Mouse (Mus musculus) kidney, postnatal 14 days (tissue): ENCODE data around the gene Fbxl13.
A peak's percentile ranks its signal among the peaks of the same experiment; 100 is the strongest.
"Not testable (repeated sequence)": the region's sequence is repeated elsewhere in the genome, so short reads cannot be mapped to it uniquely, and the experiment has no call there.

Source experiments
- DNase-seq: peaks from one replicate; pipeline ENCODE4 v3.0.0; 2022; ENCODE audit warnings: mixed read lengths

Fbxl13 gene

GRCm38 (mm10) chr5:21656912-21657311 lies 11.5 kb upstream of the Fbxl13 start:
- DNase-seq, result no peak

GRCm38 (mm10) chr5:21651885-21652612 lies 6.6 kb upstream of the Fbxl13 start:
- DNase-seq, result no peak

- DNase-seq, result no peak
Observed at GRCm38 (mm10) chr5:21650736-21651135, 5.3 kb upstream of the Fbxl13 start.

- no peak for DNase-seq
Observed at GRCm38 (mm10) chr5:21646133-21646491, 678 bp upstream of the Fbxl13 start.

GRCm38 (mm10) chr5:21644891-21645438 lies 469 bp downstream of the Fbxl13 start:
- no peak for DNase-seq

GRCm38 (mm10) chr5:21643606-21644005 lies 1.8 kb downstream of the Fbxl13 start:
- no peak for DNase-seq

- DNase-seq, result peak; percentile 37
Observed at GRCm38 (mm10) chr5:21640961-21641360, 4.5 kb downstream of the Fbxl13 start.

- DNase-seq, result no peak
Observed at GRCm38 (mm10) chr5:21625916-21626315, 19.5 kb downstream of the Fbxl13 start.

GRCm38 (mm10) chr5:21616450-21617009 lies 28.9 kb downstream of the Fbxl13 start:
- no peak for DNase-seq

- DNase-seq, result not testable (repeated sequence)
Observed at GRCm38 (mm10) chr5:21614299-21614698, 31.1 kb downstream of the Fbxl13 start.

GRCm38 (mm10) chr5:21610996-21611395 lies 34.4 kb downstream of the Fbxl13 start:
- no peak for DNase-seq

- no peak for DNase-seq
Observed at GRCm38 (mm10) chr5:21608311-21609304, 36.8 kb downstream of the Fbxl13 start.

- no peak for DNase-seq
Observed at GRCm38 (mm10) chr5:21605936-21606335, 39.5 kb downstream of the Fbxl13 start.

GRCm38 (mm10) chr5:21599961-21600360 lies 45.5 kb downstream of the Fbxl13 start:
- DNase-seq, result no peak

- not testable (repeated sequence) for DNase-seq
Observed at GRCm38 (mm10) chr5:21599536-21599935, 45.9 kb downstream of the Fbxl13 start.

GRCm38 (mm10) chr5:21593201-21593709 lies 52.2 kb downstream of the Fbxl13 start:
- DNase-seq, result no peak

GRCm38 (mm10) chr5:21592106-21592505 lies 53.3 kb downstream of the Fbxl13 start:
- no peak for DNase-seq

GRCm38 (mm10) chr5:21588220-21588619 lies 57.2 kb downstream of the Fbxl13 start:
- no peak for DNase-seq

- no peak for DNase-seq
Observed at GRCm38 (mm10) chr5:21587683-21588082, 57.8 kb downstream of the Fbxl13 start.

- DNase-seq, result peak; percentile 36
Observed at GRCm38 (mm10) chr5:21586763-21587162, 58.7 kb downstream of the Fbxl13 start.

GRCm38 (mm10) chr5:21578136-21578535 lies 67.3 kb downstream of the Fbxl13 start:
- DNase-seq, result no peak

GRCm38 (mm10) chr5:21575210-21575550 lies 70.3 kb downstream of the Fbxl13 start:
- no peak for DNase-seq
